Mouse (Mus musculus) monocyte, adult 5-6 weeks (primary cell): ENCODE results near the gene Actr1a. TPM values are rescaled to one million over a fixed set of nuclear protein-coding genes. Genes with fewer than 3 reads are reported as not detected.
A peak's percentile ranks its signal among the peaks of the same experiment; 100 is the strongest.

Experiments used
- ATAC-seq: fragments of 153-309, 156-312 bp; replicated peaks from 2 replicates; pipeline ENCODE4 v1.8.0; 2017; ENCODE audit warnings: mild to moderate bottlenecking; ENCODE audit not compliant: low TSS enrichment, insufficient number of reproducible peaks, severe bottlenecking, poor library complexity, low FRiP score
- total RNA-seq: library from RNA; stranded (forward); fragments of 200-1000, 200-491, 200-594 nt; gene quantifications from 3 replicates; pipeline ENCODE4 v1.2.3, GENCODE M21; 2017

Actr1a gene
- total RNA-seq, 1 experiment from 2014 or later: 90.9 TPM

GRCm38 (mm10) chr19:46332721-46333339, 62.7 kb downstream of the Actr1a start:
- no peak for ATAC-seq

- no peak for ATAC-seq
Measured at GRCm38 (mm10) chr19:46331936-46332335, 63.6 kb downstream of the Actr1a start.

GRCm38 (mm10) chr19:46331326-46331725, 64.2 kb downstream of the Actr1a start:
- no peak for ATAC-seq

GRCm38 (mm10) chr19:46330696-46331095, 64.9 kb downstream of the Actr1a start:
- no peak for ATAC-seq

GRCm38 (mm10) chr19:46329951-46330350, 65.6 kb downstream of the Actr1a start:
- ATAC-seq: peak; percentile 70

- ATAC-seq: no peak
Measured at GRCm38 (mm10) chr19:46329031-46329641, 66.4 kb downstream of the Actr1a start.

GRCm38 (mm10) chr19:46328081-46329030, 67.2 kb downstream of the Actr1a start, which contains the start of gene Fbxl15:
TSS of gene Fbxl15 (plus strand) at chr19:46328184.
- ATAC-seq: peak; percentile 68

GRCm38 (mm10) chr19:46327531-46328064, 68.0 kb downstream of the Actr1a start:
- no peak for ATAC-seq

Other genes with a start within 250 kb of the Actr1a start
- gene Pitx3, start 247.4 kb downstream of the Actr1a start, total RNA-seq: not detected in 3 replicates
- 41.0 to 56.7 TPM (median 55.5 TPM) in 3 replicates for gene Gbf1, start 243.2 kb downstream of the Actr1a start, total RNA-seq
- gene Nfkb2, start 91.4 kb downstream of the Actr1a start, total RNA-seq: 48.8 to 62.5 TPM (median 55.3 TPM) in 3 replicates
- gene Psd, start 68.6 kb downstream of the Actr1a start, total RNA-seq: 0.76 TPM in 1 of 3 replicates, not detected in the others
- gene Fbxl15, start 67.6 kb downstream of the Actr1a start, total RNA-seq: 1.2 to 3.0 TPM (median 2.2 TPM) in 3 replicates
- gene Cuedc2, start 57.0 kb downstream of the Actr1a start, total RNA-seq: 43.0 to 58.3 TPM (median 56.0 TPM) in 3 replicates
- gene Mfsd13a, start 54.6 kb downstream of the Actr1a start, total RNA-seq: 0.57 to 2.9 TPM (median 0.75 TPM) in 3 replicates
- gene 2310034G01Rik, start 45.4 kb downstream of the Actr1a start, total RNA-seq: 1.5 TPM in 2 of 3 replicates, not detected in the other
- gene Sufu, start 1.1 kb upstream of the Actr1a start, total RNA-seq: 5.5 to 11.0 TPM (median 5.8 TPM) in 3 replicates
- 35.4 to 50.0 TPM (median 39.9 TPM) in 3 replicates for gene Trim8, start 106.0 kb upstream of the Actr1a start, total RNA-seq
- 7.1 to 26.2 TPM (median 18.2 TPM) in 3 replicates for gene Arl3, start 177.4 kb upstream of the Actr1a start, total RNA-seq
- 8.9 to 11.1 TPM (median 10.2 TPM) in 3 replicates for gene Sfxn2, start 177.6 kb upstream of the Actr1a start, total RNA-seq
- 45.5 to 72.9 TPM (median 56.5 TPM) in 3 replicates for gene Wbp1l, start 203.3 kb upstream of the Actr1a start, total RNA-seq